Mouse (Mus musculus) heart, embryonic 16.5 days (tissue): Measurements from ENCODE around the gene Tdg. TPM values are rescaled to one million over a fixed set of nuclear protein-coding genes. Genes with fewer than 3 reads are reported as not detected.
A peak's percentile ranks its signal among the peaks of the same experiment; 100 is the strongest.

Experiments
- ATAC-seq: fragments of 200-750 bp; cut with Nextera tagmentation; replicated peaks from 2 replicates; pipeline ENCODE4 v1.8.0; 2017; ENCODE audit warnings: moderate number of reproducible peaks; ENCODE audit not compliant: insufficient read depth, low FRiP score; ENCODE audit errors: extremely low read depth
- H3K27ac ChIP-seq: fragments of 300-500 bp; sonication (generic); 2 replicates; pipeline ENCODE4 v1.5.1; 2014; ENCODE audit warnings: mild to moderate bottlenecking, low read length, control low read depth, moderate library complexity
- H3K27me3 ChIP-seq: fragments of 300-500 bp; sonication (generic); 2 replicates; pipeline ENCODE4 v1.6.1; 2014; ENCODE audit warnings: low read length, mixed read lengths; ENCODE audit not compliant: control insufficient read depth, insufficient read depth
- H3K36me3 ChIP-seq: fragments of 300-500 bp; sonication (generic); 2 replicates; pipeline ENCODE4 v1.6.1; 2014; ENCODE audit not compliant: control insufficient read depth, insufficient read depth
- H3K4me1 ChIP-seq: fragments of 300-500 bp; sonication (generic); 2 replicates; pipeline ENCODE4 v1.6.1; 2014; ENCODE audit warnings: low read length, mixed read lengths; ENCODE audit not compliant: control insufficient read depth, insufficient read depth
- H3K4me2 ChIP-seq: fragments of 300-500 bp; sonication (generic); 2 replicates; pipeline ENCODE4 v1.6.1; 2014; ENCODE audit warnings: low read depth, mild to moderate bottlenecking, control low read depth, low read length
- H3K4me3 ChIP-seq: fragments of 300-500 bp; sonication (generic); 2 replicates; pipeline ENCODE4 v1.5.1; 2014; ENCODE audit warnings: mild to moderate bottlenecking, control low read depth, low read length
- H3K9ac ChIP-seq: fragments of 300-500 bp; sonication (generic); 2 replicates; pipeline ENCODE4 v1.6.1; 2014; ENCODE audit warnings: low read length, control low read depth
- H3K9me3 ChIP-seq: fragments of 300-500 bp; sonication (generic); replicated peaks from 2 replicates; pipeline ENCODE4 v1.6.1; 2016; ENCODE audit warnings: low read length; ENCODE audit not compliant: control insufficient read depth
- WGBS: fragments of 180-500 bp; shearing (Covaris S2); extraction: QIAGEN DNeasy Blood & Tissue Kit; methylation state at CpG from one replicate; pipeline ENCODE4 v1.1.7; 2014; 5-methylcytosine and 5-hydroxymethylcytosine counted together
- polyA plus RNA-seq: library from polyadenylated mRNA; unstranded; fragments of >200 nt; fragmentation: Nextera tagmentation; extraction: Ambion mirVana; gene quantifications from 2 replicates; pipeline ENCODE4 v1.2.1, GENCODE M21; 2015

Tdg gene
- polyA plus RNA-seq, 1 experiment from 2014 or later, result 70.7 TPM

DNA sequence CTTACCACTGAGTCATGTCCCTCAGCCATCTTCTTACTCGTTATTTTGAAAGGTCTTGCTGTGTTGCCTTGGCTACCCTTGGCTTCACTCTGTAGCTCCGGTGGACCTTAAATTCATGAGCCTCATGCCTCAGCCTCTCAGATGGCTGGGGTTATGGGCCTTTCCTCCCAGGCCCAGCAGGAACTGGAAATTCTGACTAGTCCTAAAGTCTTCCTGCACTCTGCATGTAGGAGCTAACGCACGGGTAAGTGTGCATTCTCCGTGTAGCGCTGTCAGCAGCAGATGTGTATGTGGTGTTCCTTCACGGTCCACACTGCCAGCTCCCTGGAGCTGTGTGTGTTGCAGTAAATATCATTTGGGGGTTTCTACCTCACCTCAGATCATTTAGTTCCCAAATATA lies 1.5 kb downstream of the Tdg start:
- Histone ChIP-seq H3K4me1 (peaks cover 18% of the 10 kb centered on the region), H3K9ac (no peak overlapping the region), H3K27me3 (no peaks in the 10 kb centered on the region), H3K27ac (no peak overlapping the region), H3K9me3 (no peaks in the 10 kb centered on the region), H3K36me3 (peaks cover 7% of the 10 kb centered on the region; the same call in 1 of the 2 replicates), H3K4me2 (peak overlapping the region; percentile 77), H3K4me3 (no peak overlapping the region)
- WGBS, result 73% methylated on average over 7 of the region's 7 CpGs
- no peak for ATAC-seq

DNA sequence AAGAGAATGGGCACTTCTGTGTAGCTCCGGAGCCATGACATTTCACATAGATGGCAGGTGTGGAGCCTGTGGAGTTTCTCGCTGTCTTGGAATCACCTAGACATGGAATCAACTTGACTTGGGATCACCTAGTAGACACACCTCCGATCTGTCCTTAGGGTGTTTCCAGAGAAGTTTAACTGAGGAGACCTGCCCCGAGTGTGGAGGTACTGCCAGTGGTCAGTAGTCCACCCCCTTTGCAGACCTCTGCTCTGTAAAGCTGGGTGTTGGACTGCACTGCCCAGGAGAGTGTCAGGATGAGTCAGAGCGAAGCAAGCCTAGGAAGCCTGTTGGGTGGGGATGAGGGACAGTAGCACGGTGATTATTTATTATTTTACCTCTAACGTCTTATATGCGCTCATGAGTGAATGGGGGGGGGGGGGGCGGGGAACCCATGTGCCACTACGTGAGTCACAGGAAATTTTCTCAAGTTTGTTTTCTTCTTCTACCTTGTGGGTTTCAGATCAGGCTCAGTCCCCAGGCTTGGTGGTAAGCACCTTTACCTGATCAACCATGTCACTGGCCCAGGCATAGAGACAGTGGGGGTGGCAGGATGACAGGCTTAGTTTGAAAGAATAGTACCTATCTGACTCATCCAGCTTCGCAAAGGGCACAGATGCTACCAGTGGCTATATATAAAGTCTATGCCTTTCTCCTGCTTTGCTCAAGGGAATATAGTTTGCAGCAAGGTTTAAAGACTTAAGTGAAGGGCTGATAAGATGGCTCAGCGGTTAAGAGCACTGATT lies 3.1 kb downstream of the Tdg start:
- H3K27me3 ChIP-seq, result no peaks in the 10 kb centered on the region
- no peak overlapping the region for H3K4me2 ChIP-seq
- H3K36me3 ChIP-seq, result peaks cover 12% of the 10 kb centered on the region
- 97% methylated on average over 12 of the region's 12 CpGs for WGBS
- no peaks in the 10 kb centered on the region for H3K9me3 ChIP-seq
- H3K4me1 ChIP-seq, result peaks cover 18% of the 10 kb centered on the region
- no peak for ATAC-seq
- no peak overlapping the region for H3K9ac ChIP-seq
- no peak overlapping the region for H3K4me3 ChIP-seq
- H3K27ac ChIP-seq, result no peak overlapping the region

DNA sequence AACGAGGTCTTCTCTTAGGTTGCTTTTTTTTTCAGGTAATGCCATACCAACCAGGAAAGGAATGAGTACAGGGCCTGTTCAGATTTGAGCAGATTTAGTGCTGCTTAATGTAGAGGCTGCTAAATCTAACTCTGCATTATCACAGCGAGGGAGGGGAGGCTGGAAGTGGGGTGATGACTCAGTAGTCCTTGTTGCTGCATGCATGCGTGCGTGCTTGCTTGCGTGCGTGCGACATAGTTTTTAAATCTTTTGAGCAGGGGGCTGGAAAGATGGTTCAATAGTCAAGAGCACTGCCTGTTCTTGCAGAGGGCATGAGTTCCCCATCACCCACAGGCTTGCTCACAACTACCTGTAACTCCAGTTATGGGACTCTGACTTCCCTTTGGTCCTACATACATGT lies 4.7 kb downstream of the Tdg start:
- H3K4me2 ChIP-seq, result no peak overlapping the region
- no peaks in the 10 kb centered on the region for H3K9me3 ChIP-seq
- H3K36me3 ChIP-seq, result peaks cover 20% of the 10 kb centered on the region
- ATAC-seq, result no peak
- WGBS, result 94% methylated on average over 7 of the region's 7 CpGs
- H3K4me3 ChIP-seq, result no peak overlapping the region
- H3K27me3 ChIP-seq, result no peaks in the 10 kb centered on the region
- no peak overlapping the region for H3K27ac ChIP-seq
- H3K4me1 ChIP-seq, result peaks cover 13% of the 10 kb centered on the region
- no peak overlapping the region for H3K9ac ChIP-seq

DNA sequence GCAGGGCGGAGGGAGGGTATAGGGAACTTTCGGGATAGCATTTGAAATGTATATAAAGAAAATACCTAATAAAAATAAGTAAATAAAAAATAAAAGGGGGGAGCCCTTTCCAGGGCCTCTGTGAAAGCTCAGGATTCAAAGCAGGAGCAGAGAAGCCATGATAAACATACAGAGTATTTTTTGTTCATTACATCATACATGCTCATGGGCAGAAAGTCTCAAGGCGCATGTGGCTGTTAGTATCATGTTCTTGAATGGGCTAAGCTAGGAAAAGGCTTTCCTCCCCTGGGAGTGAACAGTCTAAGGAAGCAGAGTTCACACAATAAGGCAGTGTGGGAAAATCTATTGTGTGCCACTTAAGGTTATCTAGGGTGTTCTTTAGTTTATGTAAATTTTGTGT lies 6.7 kb downstream of the Tdg start:
- no peak for ATAC-seq
- Histone ChIP-seq H3K27ac (no peak overlapping the region), H3K27me3 (no peaks in the 10 kb centered on the region), H3K36me3 (peaks cover 32% of the 10 kb centered on the region), H3K9ac (no peak overlapping the region), H3K4me2 (no peak overlapping the region), H3K4me3 (no peak overlapping the region), H3K4me1 (peaks cover 4% of the 10 kb centered on the region; the same call in 1 of the 2 replicates), H3K9me3 (no peaks in the 10 kb centered on the region)
- WGBS, result 87% methylated on average over 3 of the region's 3 CpGs

DNA sequence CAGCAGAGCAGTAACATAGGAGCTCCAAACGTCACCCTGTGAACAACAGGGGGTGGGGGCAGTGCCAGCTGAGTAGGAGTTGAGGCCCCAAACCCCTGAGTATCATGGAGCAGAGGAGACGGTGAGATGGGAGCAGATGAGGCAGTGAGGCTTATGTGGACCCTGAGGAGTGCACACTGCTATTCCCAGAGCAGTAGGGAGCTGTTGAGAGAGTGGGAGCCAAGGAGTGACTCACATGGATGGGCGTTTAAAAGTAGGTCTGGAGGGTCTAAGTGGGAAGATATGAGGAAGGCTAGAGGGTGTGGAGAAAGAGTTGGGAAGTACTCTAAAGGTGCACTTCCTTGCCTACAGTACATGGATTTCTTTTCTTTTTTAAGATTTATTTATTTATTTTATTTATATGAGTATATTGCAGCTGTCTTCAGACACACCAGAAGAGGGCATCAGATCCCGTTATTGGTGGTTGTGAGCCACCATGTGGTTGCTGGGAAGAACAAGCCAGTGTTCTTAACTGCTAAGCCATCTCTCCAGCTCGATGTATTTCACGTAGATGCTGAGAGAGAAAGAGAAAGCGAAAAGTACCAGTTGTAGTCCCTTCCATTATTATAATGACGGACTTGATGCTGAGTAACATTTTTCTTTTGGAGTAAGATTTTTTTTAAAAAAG lies 9.5 kb downstream of the Tdg start:
- H3K9ac ChIP-seq, result no peak overlapping the region
- no peaks in the 10 kb centered on the region for H3K9me3 ChIP-seq
- H3K36me3 ChIP-seq, result peaks cover 48% of the 10 kb centered on the region
- 87% methylated on average over 8 of the region's 8 CpGs for WGBS
- H3K4me2 ChIP-seq, result no peak overlapping the region
- no peak overlapping the region for H3K4me3 ChIP-seq
- no peak; the same call in 1 of the 2 replicates for ATAC-seq
- H3K4me1 ChIP-seq, result no peaks in the 10 kb centered on the region
- no peaks in the 10 kb centered on the region for H3K27me3 ChIP-seq
- H3K27ac ChIP-seq, result no peak overlapping the region

DNA sequence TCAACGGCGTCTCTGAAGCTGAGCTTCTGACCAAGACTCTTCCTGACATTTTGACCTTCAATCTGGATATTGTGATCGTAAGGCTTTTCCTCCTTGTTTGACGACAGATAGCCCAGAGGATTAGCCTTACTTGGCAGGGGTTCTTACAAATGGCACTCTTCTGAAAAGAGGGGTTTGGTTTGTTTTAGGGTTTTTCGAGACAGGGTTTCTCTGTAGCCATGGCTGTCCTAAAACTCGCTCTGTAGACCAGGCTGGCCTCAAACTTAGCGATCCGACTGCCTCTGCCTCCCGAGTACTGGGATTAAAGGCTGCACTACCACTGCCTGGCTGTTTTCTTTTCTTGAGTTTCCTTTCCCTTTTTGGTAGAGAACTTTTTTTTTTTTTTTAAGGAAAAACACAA lies 11.9 kb downstream of the Tdg start:
- H3K9me3 ChIP-seq, result no peaks in the 10 kb centered on the region
- no peaks in the 10 kb centered on the region for H3K4me1 ChIP-seq

DNA sequence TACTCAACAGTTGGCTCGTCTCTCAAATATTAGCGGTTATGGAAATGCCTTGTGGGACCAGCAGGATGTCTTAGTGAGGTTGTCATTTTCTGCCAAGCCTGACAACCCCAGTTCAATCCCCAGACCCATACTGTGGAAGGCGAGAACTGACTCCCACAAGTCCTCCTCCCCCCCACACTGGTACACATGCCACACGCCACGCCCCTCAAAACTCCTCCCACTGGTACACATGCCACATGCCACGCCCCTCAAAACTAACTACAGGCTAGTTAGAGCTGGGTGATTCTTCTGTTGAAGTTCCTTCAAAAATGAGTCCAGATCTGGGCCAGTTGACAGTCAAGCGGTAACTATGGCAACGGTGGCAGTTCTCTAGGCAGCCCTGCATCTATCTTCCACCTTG lies 16.5 kb downstream of the Tdg start:
- H3K9ac ChIP-seq, result no peak overlapping the region
- H3K4me3 ChIP-seq, result no peak overlapping the region
- no peak overlapping the region for H3K4me2 ChIP-seq
- WGBS, result 93% methylated on average over 8 of the region's 8 CpGs
- no peaks in the 10 kb centered on the region for H3K4me1 ChIP-seq
- H3K27ac ChIP-seq, result no peak overlapping the region
- H3K27me3 ChIP-seq, result no peaks in the 10 kb centered on the region
- H3K9me3 ChIP-seq, result no peaks in the 10 kb centered on the region
- ATAC-seq, result no peak
- H3K36me3 ChIP-seq, result peaks cover 53% of the 10 kb centered on the region

More for the DNA sequence above, 11.9 kb downstream of the Tdg start:
- 94% methylated on average over 7 of the region's 9 CpGs for WGBS
- no peak overlapping the region for H3K4me2 ChIP-seq
- no peak overlapping the region for H3K4me3 ChIP-seq
- peaks cover 63% of the 10 kb centered on the region for H3K36me3 ChIP-seq
- H3K27me3 ChIP-seq, result no peaks in the 10 kb centered on the region
- H3K27ac ChIP-seq, result no peak overlapping the region
- ATAC-seq, result no peak
- H3K9ac ChIP-seq, result no peak overlapping the region

DNA sequence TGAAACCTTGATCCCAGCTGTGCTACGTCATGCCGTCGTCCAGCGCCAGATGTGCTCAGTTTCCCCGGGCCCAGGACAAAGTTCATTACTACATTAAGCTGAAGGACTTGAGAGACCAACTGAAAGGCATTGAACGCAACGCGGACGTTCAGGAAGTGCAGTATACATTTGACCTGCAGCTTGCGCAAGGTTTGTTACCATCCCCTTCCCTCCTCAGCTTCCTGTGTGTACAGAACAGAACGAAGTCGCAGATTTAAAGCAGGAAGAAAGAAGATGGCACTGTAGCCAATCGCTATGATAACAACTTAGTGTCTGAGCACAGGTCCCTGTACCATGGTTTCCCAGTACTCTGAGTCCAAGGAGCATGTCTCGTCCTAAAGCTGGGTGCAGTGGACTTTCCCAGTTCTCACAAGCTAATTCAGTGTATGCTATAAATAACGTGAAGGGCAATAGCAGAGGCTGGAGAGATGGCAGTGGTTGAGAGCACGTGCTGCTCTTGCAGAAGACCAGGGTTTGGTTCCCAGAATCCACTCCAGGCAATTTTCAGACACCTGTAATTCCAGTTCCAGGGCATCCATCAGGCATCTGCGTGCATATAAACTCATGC lies 17.7 kb downstream of the Tdg start:
- H3K4me1 ChIP-seq, result no peaks in the 10 kb centered on the region
- H3K36me3 ChIP-seq, result peaks cover 48% of the 10 kb centered on the region
- H3K9ac ChIP-seq, result no peak overlapping the region
- no peaks in the 10 kb centered on the region for H3K27me3 ChIP-seq
- no peak overlapping the region for H3K4me2 ChIP-seq
- H3K9me3 ChIP-seq, result no peaks in the 10 kb centered on the region
- 81% methylated on average over 17 of the region's 17 CpGs for WGBS
- H3K27ac ChIP-seq, result no peak overlapping the region
- no peak for ATAC-seq
- no peak overlapping the region for H3K4me3 ChIP-seq

DNA sequence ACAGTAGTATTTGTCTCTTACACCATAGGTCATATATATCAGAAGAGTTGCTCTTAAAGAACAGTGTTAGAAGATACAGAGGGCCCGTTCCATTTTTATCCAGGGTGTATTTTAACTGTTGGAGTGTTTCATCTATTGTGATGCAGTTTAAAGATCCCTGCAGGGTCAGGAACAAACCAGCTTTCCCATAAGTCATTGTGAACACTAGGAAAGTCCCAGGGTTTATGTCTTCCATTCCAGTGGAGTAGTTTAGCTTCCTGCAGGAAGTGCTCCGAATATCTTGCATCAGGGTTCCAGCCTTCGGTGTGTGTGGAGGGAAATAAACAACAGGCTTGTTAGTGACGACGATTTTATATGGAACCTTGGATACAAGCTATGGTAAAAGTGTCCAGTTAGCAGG lies 21.6 kb downstream of the Tdg start:
- no peaks in the 10 kb centered on the region for H3K27me3 ChIP-seq
- H3K4me2 ChIP-seq, result no peak overlapping the region
- no peaks in the 10 kb centered on the region for H3K9me3 ChIP-seq
- H3K4me1 ChIP-seq, result no peaks in the 10 kb centered on the region
- no peak overlapping the region for H3K4me3 ChIP-seq
- 85% methylated on average over 5 of the region's 5 CpGs for WGBS
- peaks cover 20% of the 10 kb centered on the region for H3K36me3 ChIP-seq
- no peak for ATAC-seq
- no peak overlapping the region for H3K27ac ChIP-seq
- no peak overlapping the region for H3K9ac ChIP-seq
